Mouse (Mus musculus) embryonic fibroblast, embryonic 13.5 days (primary cell): ENCODE measurements around the gene Cars2. TPM values are rescaled to one million over a fixed set of nuclear protein-coding genes. Genes with fewer than 3 reads are reported as not detected.
"Not testable (repeated sequence)": the region's sequence is repeated elsewhere in the genome, so short reads cannot be mapped to it uniquely, and the experiment has no call there.

Source experiments
- H3K27ac ChIP-seq: 2 replicates; pipeline ENCODE4 v1.5.1; 2012; ENCODE audit warnings: low read length, control low read depth, inconsistent platforms; ENCODE audit not compliant: insufficient read depth
- H3K4me1 ChIP-seq: 2 replicates; pipeline ENCODE4 v1.6.1; 2011; ENCODE audit warnings: low read length; ENCODE audit not compliant: control insufficient read depth, insufficient read depth
- H3K4me3 ChIP-seq: 2 replicates; pipeline ENCODE4 v1.5.1; 2011; ENCODE audit warnings: mild to moderate bottlenecking, control low read depth, low read length; ENCODE audit not compliant: insufficient read depth
- CTCF ChIP-seq: IDR thresholded peaks from 2 replicates; pipeline ENCODE4 v1.5.1; 2011; ENCODE audit warnings: mild to moderate bottlenecking, control low read depth, low read length, moderate library complexity, borderline replicate concordance; ENCODE audit not compliant: insufficient read depth
- POLR2A ChIP-seq: IDR thresholded peaks from 2 replicates; pipeline ENCODE4 v1.6.1; 2011; ENCODE audit warnings: low read depth, mild to moderate bottlenecking, control low read depth, low read length, moderate library complexity
- polyA plus RNA-seq: library from polyadenylated mRNA; stranded (reverse); fragments of >200 nt; gene quantifications from 2 replicates; pipeline ENCODE4 v1.2.4, GENCODE M21; 2011; ENCODE audit warnings: low read depth; ENCODE audit not compliant: missing spikeins, insufficient read length

Cars2 gene
- polyA plus RNA-seq, 1 experiment, result 21.7 TPM

DNA sequence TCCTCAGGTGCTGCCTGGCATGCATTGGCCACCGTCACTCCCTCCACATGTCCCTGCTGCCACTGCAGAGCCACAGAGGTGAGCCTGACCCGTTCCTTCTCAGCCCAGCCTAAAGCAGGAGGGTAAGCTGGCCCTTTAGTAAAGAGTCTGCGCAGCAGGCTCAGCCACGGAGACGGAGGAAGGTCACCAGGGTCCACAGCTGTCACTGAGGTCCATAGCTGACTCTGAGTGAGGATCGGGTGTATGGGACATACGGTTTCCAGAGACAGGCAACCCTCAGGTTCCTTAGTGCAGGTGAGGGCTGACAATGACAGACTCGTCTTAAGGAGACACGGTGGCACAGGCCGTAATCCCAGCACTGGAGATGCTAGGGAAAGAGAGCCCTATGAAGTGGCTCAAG lies 21.4 kb upstream of the Cars2 start:
- TF ChIP-seq POLR2A (no peak), CTCF (no peak)
- H3K4me3 ChIP-seq, result no peak overlapping the region
- H3K27ac ChIP-seq, result no peak overlapping the region
- H3K4me1 ChIP-seq, result no peaks in the 10 kb centered on the region

GRCm38 (mm10) chr8:11570742-11571141 lies 20.2 kb upstream of the Cars2 start:
- Histone ChIP-seq H3K4me3 (no peak overlapping the region), H3K27ac (no peak overlapping the region), H3K4me1 (no peaks in the 10 kb centered on the region)
- TF ChIP-seq CTCF (no peak), POLR2A (no peak)

DNA sequence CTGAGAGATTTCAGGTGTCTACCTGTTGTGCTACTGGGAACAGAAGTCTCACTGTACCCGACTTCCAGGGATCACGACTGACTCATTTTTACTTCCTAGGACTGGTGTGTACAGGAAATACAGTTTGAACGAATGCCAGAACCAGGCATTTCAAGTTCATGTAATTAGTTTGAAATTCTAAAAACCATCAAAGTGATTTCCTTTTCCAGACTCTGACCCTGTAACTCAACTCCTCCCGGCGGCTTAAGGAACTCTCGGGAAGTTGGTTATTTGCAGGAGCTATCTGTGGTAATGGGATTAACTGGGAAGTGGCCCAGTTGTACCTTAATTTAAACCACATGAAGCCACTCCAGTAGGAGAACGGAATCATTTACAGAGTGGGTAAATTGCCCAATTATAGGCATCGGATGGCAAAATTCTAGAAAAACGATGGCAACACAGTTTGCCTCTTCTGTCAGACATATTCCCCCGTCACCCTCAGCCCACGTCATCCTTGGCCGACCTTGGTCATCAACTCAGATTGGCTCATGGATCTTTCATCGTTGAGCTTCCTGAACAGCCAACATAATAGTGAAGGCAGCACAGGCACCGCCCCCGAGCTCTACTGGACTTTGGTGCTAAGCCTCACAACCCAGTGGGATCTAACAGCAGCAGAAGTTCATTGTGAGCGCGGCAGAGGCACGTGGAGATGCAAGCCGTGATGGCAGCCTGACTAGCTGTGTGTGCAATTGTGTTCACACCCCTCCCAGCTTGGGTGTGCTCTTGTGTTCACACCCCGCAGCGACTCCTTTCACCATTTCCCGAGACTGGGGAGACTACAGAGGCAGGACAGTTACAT lies 18.9 kb upstream of the Cars2 start:
- H3K4me1 ChIP-seq, result no peaks in the 10 kb centered on the region
- TF ChIP-seq CTCF (no peak), POLR2A (no peak)
- H3K4me3 ChIP-seq, result no peak overlapping the region
- no peak overlapping the region for H3K27ac ChIP-seq

- H3K27ac ChIP-seq, H3K4me3 ChIP-seq, H3K4me1 ChIP-seq: not testable (repeated sequence)
Observed at GRCm38 (mm10) chr8:11568193-11568592, 17.6 kb upstream of the Cars2 start.

DNA sequence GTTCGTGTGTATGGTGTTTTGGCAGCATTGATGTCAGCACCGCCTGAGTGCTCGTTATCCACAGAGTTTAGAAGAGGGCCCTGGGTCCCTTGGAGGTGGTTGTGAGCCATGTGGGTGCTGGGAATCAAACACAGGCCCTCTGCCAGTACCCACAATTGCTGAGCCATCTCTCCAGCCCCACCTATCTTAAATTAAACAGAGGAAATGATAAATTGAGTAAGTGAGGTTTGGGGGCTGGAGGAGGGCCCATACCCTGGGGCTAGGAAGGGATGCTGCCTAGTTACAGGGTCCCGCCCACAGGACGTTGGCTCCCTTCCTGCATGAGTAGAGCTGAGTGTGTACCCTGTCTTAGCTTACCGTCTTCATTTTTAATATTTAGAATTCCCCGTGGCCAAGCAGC lies 14.1 kb upstream of the Cars2 start:
- TF ChIP-seq CTCF, result no peak
- TF ChIP-seq POLR2A, result no peak
- Histone ChIP-seq H3K4me3 (no peak overlapping the region), H3K27ac (no peak overlapping the region), H3K4me1 (0 out of 2 replicates have a peak, but pooled peaks cover 1% of the 10 kb centered on the region)

GRCm38 (mm10) chr8:11564236-11564635 lies 13.7 kb upstream of the Cars2 start:
- H3K4me1 ChIP-seq, result 0 out of 2 replicates have a peak, but pooled peaks cover 1% of the 10 kb centered on the region
- H3K27ac ChIP-seq, result no peak overlapping the region
- no peak overlapping the region for H3K4me3 ChIP-seq
- no peak for TF ChIP-seq CTCF
- TF ChIP-seq POLR2A, result no peak

DNA sequence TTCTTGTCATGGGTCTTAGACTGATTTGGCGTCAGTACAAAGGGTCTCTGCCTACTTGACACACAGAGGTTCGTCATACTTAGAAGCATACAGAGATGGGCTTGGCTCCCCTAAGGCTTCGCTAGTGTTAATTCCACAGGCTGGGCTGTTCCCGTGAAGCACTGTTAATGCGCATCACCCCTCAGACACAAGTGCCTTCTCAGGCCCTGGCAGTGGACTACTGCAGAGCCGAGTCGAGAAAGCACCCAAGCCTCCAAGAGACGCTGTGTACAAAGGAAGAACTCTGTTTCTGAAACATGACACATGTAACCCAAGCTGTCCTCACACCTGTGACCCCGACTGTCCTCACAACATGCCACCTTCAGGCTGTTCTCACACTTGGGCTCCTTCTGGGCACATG lies 9.6 kb upstream of the Cars2 start:
- Histone ChIP-seq H3K4me3 (no peak overlapping the region), H3K4me1 (0 out of 2 replicates have a peak, but pooled peaks cover 1% of the 10 kb centered on the region), H3K27ac (no peak overlapping the region)
- no peak for TF ChIP-seq POLR2A
- TF ChIP-seq CTCF, result no peak

DNA sequence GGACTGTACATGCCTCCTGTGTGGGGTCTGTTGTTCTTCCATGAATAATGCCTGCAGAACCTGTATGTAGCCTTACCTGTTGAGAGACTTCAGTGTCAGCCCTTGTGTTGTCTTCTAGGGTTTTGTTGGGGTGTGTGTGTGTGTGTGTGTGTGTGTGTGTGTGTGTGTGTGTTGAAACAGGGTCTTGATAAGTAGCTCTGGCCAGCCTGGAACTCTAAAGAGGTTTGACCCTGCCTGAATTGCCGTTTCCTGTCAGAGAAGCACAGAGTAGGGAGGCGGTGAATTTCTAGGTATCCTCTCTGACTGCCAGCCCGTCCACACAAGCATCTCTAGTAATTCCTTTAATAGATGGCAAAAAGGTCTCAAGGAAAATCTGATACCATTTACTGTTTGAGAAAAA lies 8.9 kb upstream of the Cars2 start:
- Histone ChIP-seq H3K4me3 (0 out of 2 replicates have a peak overlapping the region, but pooled peaks have one; percentile 8), H3K4me1 (0 out of 2 replicates have a peak, but pooled peaks cover 1% of the 10 kb centered on the region), H3K27ac (no peak overlapping the region)
- no peak for TF ChIP-seq POLR2A
- no peak for TF ChIP-seq CTCF

- TF ChIP-seq POLR2A (peak; percentile 100), CTCF (no peak)
- Histone ChIP-seq H3K27ac (peak overlapping the region; percentile 43), H3K4me3 (peak overlapping the region; percentile 77), H3K4me1 (0 out of 2 replicates have a peak, but pooled peaks cover 1% of the 10 kb centered on the region)
Observed at GRCm38 (mm10) chr8:11557768-11558629, 7.4 kb upstream of the Cars2 start.

GRCm38 (mm10) chr8:11557424-11557767 lies 6.8 kb upstream of the Cars2 start:
- Histone ChIP-seq H3K4me1 (0 out of 2 replicates have a peak, but pooled peaks cover 1% of the 10 kb centered on the region), H3K4me3 (peak overlapping the region; percentile 76), H3K27ac (peak overlapping the region; percentile 43)
- TF ChIP-seq CTCF (no peak), POLR2A (no peak)
